Mouse (Mus musculus) CH12.LX (cell line): ENCODE measurements around the gene Wdr24.

Experiments used
- CTCF ChIP-seq, 2 experiments: IDR thresholded peaks in 1 of 2; conservative IDR thresholded peaks in 1 of 2; 2 replicates each; pipeline ENCODE4 v1.5.1; 2011 to 2012; ENCODE audit warnings: low read depth in 2 of 2, low read length in 2 of 2, improper control_type of control experiment in 1 of 2, inconsistent platforms in 1 of 2, mild to moderate bottlenecking in 1 of 2, moderate library complexity in 1 of 2
- EP300 ChIP-seq: IDR thresholded peaks from 2 replicates; pipeline ENCODE4 v1.6.1; 2011; ENCODE audit warnings: low read length, improper control_type of control experiment
- MAFK ChIP-seq: IDR thresholded peaks from 2 replicates; pipeline ENCODE4 v1.6.1; 2011; ENCODE audit warnings: low read length, improper control_type of control experiment; ENCODE audit not compliant: insufficient replicate concordance
- USF1 ChIP-seq: IDR thresholded peaks from 2 replicates; pipeline ENCODE4 v1.6.1; 2014; ENCODE audit warnings: low read depth, mild to moderate bottlenecking, inconsistent platforms, low read length, improper control_type of control experiment

DNA sequence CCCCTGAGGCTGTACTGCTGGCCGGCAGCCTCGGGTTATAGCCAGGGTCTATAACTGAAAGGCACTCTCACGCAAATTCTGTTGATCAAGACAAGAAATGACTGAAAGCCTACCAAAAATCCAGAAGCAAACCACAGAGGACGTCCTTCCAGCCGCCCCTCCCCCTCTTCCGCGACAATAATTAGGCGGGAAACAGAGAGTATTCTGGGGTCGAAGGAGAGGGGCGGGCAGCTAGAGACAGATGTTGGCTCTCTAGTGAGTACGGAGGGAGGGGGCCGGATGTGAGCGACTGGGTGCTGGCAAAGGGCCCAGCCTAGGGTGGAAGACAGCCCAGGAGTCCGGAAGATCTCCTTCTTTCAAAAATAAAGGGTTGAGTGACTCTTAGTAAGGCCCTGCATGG lies 30.8 kb upstream of the Wdr24 start, which contains the start of gene Fam173a:
- TF ChIP-seq MAFK (no peak), CTCF (conservative IDR thresholded peaks at IDR 0.05 in 1 of 2, IDR thresholded peaks at IDR 0.05 in 1 of 2; ENCODE audit: low read depth in 2 of 2, low read length in 2 of 2) (no peak), EP300 (0 out of 2 replicates have a peak, but pooled peaks have one; percentile 23), USF1 (no peak)
